Mouse (Mus musculus): ENCODE results near the gene Mroh2a. TPM values are rescaled to one million over a fixed set of nuclear protein-coding genes. Genes with fewer than 3 reads are reported as not detected.

Mroh2a gene
- polyA plus RNA-seq, 1 experiment from 2014 or later: 1.4 TPM

DNA sequence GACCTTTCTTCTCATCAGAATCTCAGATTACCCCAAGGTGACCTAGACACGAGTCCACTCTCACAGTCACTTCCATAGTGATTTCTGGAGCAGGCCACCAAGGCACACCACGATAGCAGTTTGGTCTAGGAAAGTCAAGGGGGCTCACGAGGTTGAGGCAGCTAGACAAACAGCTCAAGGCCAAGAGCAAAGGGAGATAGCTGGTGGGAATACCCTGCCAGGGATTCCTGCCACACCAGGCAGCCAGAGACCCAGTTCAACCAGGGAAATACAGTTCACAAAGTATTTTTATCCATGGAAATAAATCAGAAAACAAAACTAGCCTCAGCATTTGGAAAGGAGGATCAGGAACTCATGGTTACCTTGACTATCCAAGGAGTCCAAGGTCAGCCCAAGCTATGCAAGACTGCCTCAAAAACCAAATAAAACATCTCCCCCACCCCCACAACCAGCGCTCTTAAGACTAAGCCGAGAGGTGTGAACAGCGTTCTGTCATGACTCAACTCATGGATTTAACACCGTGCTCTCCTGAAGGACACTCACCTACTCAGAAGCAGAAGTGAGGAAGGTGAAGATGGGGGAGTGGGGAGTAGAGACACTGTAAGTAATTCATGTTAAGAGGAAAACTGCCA lies 37.6 kb downstream of the Mroh2a start:
- H3K36me3 ChIP-seq (ENCODE audit: control insufficient read depth, insufficient read depth, low read length): peaks cover 93% of the 10 kb centered on the region
- no peaks in the 10 kb centered on the region for H3K27me3 ChIP-seq (ENCODE audit: control insufficient read depth, insufficient read depth, low read length)
- H3K9ac ChIP-seq (ENCODE audit: low read depth, low read length): no peak overlapping the region
- no peak overlapping the region for H3K4me3 ChIP-seq (ENCODE audit: low read length)
- peaks cover 5% of the 10 kb centered on the region; the same call in 1 of the 2 replicates for H3K9me3 ChIP-seq (ENCODE audit: control insufficient read depth, low read length)
- WGBS: 87% methylated on average over 7 of the region's 7 CpGs
- H3K4me1 ChIP-seq (ENCODE audit: control insufficient read depth, insufficient read depth, low read length): no peaks in the 10 kb centered on the region; the same call in 1 of the 2 replicates
- H3K4me2 ChIP-seq (replicated peaks; ENCODE audit: low read depth, low read length): no peak overlapping the region
- H3K27ac ChIP-seq (ENCODE audit: low read depth, low read length): no peak overlapping the region
- ATAC-seq (ENCODE audit: low FRiP score, low TSS enrichment): no peak

DNA sequence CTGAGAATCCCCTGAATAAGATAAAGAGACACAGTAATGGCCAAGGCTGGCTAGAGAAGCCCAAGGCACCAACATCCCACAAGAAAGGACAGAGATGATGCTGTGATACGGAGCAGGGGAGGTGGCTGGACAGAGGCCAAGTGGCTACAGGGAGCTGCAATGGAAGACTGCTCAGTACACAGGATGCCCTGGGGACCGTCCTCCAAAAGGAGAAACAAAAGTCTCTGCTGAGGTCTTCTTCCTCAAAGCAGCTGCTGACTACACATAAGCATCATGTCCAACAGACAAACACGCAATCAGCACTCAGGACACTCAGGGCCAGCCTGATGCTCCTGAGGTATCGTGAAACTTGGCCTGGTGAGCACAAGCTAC lies 38.1 kb downstream of the Mroh2a start:
- Histone ChIP-seq H3K9ac (ENCODE audit: low read depth, low read length) (no peak overlapping the region), H3K4me1 (ENCODE audit: control insufficient read depth, insufficient read depth, low read length) (no peaks in the 10 kb centered on the region), H3K27ac (ENCODE audit: low read depth, low read length) (no peak overlapping the region), H3K36me3 (ENCODE audit: control insufficient read depth, insufficient read depth, low read length) (peaks cover 98% of the 10 kb centered on the region), H3K27me3 (ENCODE audit: control insufficient read depth, insufficient read depth, low read length) (no peaks in the 10 kb centered on the region), H3K4me3 (ENCODE audit: low read length) (no peak overlapping the region), H3K4me2 (replicated peaks; ENCODE audit: low read depth, low read length) (no peak overlapping the region), H3K9me3 (ENCODE audit: control insufficient read depth, low read length) (peaks cover 5% of the 10 kb centered on the region; the same call in 1 of the 2 replicates)
- ATAC-seq (ENCODE audit: low FRiP score, low TSS enrichment): no peak
- WGBS: 82% methylated on average over 4 of the region's 4 CpGs

DNA sequence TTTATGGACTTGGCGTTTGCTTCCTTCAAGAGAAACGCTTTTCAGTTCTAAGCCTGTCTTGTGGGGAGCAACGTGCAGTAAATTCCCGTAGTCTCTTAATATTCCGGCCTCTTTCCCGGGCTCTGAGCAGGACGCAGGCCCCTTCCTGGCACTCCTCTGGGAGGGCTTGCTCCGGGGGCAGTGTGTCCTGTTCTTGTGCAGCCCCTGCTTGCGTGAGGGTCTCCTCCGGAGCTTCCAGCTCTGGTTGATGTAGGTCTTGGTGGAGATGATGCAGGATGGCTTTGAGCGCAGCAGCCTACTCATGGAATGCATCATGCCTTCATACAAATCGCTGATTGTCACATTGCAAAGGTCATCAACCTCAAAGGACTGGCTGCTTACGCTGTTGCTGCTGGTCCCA lies 39.3 kb downstream of the Mroh2a start:
- 87% methylated on average over 13 of the region's 13 CpGs for WGBS
- ATAC-seq (ENCODE audit: low FRiP score, low TSS enrichment): no peak
- H3K36me3 ChIP-seq (ENCODE audit: control insufficient read depth, insufficient read depth, low read length): peaks cover 91% of the 10 kb centered on the region
- no peak overlapping the region for H3K27ac ChIP-seq (ENCODE audit: low read depth, low read length)
- H3K27me3 ChIP-seq (ENCODE audit: control insufficient read depth, insufficient read depth, low read length): no peaks in the 10 kb centered on the region
- peaks cover 5% of the 10 kb centered on the region; the same call in 1 of the 2 replicates for H3K9me3 ChIP-seq (ENCODE audit: control insufficient read depth, low read length)
- H3K4me2 ChIP-seq (replicated peaks; ENCODE audit: low read depth, low read length): no peak overlapping the region
- H3K9ac ChIP-seq (ENCODE audit: low read depth, low read length): no peak overlapping the region
- no peaks in the 10 kb centered on the region for H3K4me1 ChIP-seq (ENCODE audit: control insufficient read depth, insufficient read depth, low read length)
- no peak overlapping the region for H3K4me3 ChIP-seq (ENCODE audit: low read length)

DNA sequence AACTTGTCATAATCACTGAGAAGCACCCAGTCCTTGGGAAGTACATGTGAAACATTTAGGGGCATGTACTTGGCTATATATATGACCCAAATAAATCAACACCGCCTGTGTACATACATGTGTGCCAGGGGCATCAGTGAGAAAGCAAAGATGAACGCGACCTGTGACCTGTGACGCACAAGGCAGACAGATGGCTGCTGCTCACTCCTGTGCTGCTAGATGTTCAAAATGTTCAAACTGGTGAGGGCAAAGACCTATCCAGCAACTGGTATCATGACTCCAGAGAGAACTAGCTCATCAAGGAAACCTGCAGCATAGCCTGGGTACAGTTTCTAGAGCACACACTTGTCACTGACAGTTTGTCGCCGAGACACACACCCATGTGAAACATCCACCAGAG lies 40.7 kb downstream of the Mroh2a start:
- no peak overlapping the region for H3K27ac ChIP-seq (ENCODE audit: low read depth, low read length)
- H3K4me3 ChIP-seq (ENCODE audit: low read length): no peak overlapping the region
- H3K9me3 ChIP-seq (ENCODE audit: control insufficient read depth, low read length): peaks cover 5% of the 10 kb centered on the region; the same call in 1 of the 2 replicates
- peaks cover 90% of the 10 kb centered on the region for H3K36me3 ChIP-seq (ENCODE audit: control insufficient read depth, insufficient read depth, low read length)
- 93% methylated on average over 6 of the region's 6 CpGs for WGBS
- H3K4me1 ChIP-seq (ENCODE audit: control insufficient read depth, insufficient read depth, low read length): no peaks in the 10 kb centered on the region
- ATAC-seq (ENCODE audit: low FRiP score, low TSS enrichment): no peak
- H3K9ac ChIP-seq (ENCODE audit: low read depth, low read length): no peak overlapping the region
- H3K27me3 ChIP-seq (ENCODE audit: control insufficient read depth, insufficient read depth, low read length): no peaks in the 10 kb centered on the region
- no peak overlapping the region for H3K4me2 ChIP-seq (replicated peaks; ENCODE audit: low read depth, low read length)

DNA sequence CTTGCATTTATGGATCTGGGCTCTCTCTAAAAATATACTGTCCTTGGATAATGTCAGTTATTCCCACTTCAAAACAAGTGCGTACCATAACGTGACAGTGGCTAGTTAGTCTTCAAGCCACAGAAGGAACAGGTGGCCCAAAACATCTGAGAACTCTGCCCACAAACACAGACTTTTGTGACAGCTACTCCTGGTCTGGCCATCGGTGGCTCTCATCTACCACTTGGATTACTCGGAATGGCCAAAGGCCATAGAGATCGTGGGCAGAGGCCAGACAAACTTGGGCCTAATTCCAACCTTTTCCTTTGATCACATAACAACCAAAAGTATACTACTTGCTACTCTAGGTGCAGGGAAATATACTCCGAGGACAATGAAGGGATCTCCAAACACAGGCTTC lies 41.3 kb downstream of the Mroh2a start:
- WGBS: 87% methylated on average over 6 of the region's 6 CpGs
- ATAC-seq (ENCODE audit: low FRiP score, low TSS enrichment): no peak
- no peak overlapping the region for H3K4me3 ChIP-seq (ENCODE audit: low read length)
- H3K9me3 ChIP-seq (ENCODE audit: control insufficient read depth, low read length): peaks cover 5% of the 10 kb centered on the region; the same call in 1 of the 2 replicates
- no peak overlapping the region for H3K4me2 ChIP-seq (replicated peaks; ENCODE audit: low read depth, low read length)
- H3K27me3 ChIP-seq (ENCODE audit: control insufficient read depth, insufficient read depth, low read length): no peaks in the 10 kb centered on the region
- no peak overlapping the region for H3K27ac ChIP-seq (ENCODE audit: low read depth, low read length)
- no peaks in the 10 kb centered on the region for H3K4me1 ChIP-seq (ENCODE audit: control insufficient read depth, insufficient read depth, low read length)
- H3K36me3 ChIP-seq (ENCODE audit: control insufficient read depth, insufficient read depth, low read length): peaks cover 90% of the 10 kb centered on the region
- no peak overlapping the region for H3K9ac ChIP-seq (ENCODE audit: low read depth, low read length)

DNA sequence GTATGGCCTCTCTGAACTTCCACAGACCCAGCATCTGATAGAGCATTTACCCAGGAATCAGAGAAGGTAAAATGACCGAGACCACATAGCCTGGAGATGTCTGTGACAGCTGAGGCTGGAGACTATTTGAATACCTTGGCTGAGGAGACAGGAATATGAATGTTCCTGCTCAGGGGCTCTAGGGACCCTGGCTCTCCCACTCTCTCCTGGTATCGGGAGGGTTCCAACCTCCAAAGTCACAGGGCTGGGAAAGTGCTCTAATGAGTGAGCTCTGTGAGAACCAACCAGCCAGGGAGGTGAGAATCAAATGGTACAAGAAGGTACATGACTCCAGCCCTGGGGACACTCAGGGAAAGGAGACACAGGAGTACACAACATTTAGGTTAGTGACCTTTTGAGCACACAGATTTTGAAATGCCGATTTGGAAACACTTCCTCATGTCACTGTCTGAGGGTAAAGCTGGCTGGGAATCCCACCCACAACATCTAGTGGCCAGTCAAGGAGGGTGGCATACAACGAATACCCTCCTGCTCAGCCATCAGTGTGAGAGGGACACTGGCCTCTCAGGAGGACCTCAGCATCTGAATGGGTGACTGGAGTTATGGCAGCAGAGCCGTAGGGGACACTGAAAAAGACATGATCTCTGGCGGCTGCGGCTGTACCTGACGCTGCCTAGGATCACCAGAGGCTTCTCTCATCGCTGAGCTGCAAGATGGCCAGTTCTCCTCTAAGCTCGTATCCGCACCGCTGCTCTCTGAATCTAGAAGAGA lies 42.9 kb downstream of the Mroh2a start:
- no peak for ATAC-seq (ENCODE audit: low FRiP score, low TSS enrichment)
- Histone ChIP-seq H3K4me1 (ENCODE audit: control insufficient read depth, insufficient read depth, low read length) (no peaks in the 10 kb centered on the region), H3K9me3 (ENCODE audit: control insufficient read depth, low read length) (peaks cover 5% of the 10 kb centered on the region; the same call in 1 of the 2 replicates), H3K36me3 (ENCODE audit: control insufficient read depth, insufficient read depth, low read length) (peaks cover 90% of the 10 kb centered on the region), H3K27me3 (ENCODE audit: control insufficient read depth, insufficient read depth, low read length) (no peaks in the 10 kb centered on the region), H3K27ac (ENCODE audit: low read depth, low read length) (no peak overlapping the region), H3K9ac (ENCODE audit: low read depth, low read length) (no peak overlapping the region), H3K4me3 (ENCODE audit: low read length) (no peak overlapping the region), H3K4me2 (replicated peaks; ENCODE audit: low read depth, low read length) (no peak overlapping the region)
- 89% methylated on average over 12 of the region's 12 CpGs for WGBS

DNA sequence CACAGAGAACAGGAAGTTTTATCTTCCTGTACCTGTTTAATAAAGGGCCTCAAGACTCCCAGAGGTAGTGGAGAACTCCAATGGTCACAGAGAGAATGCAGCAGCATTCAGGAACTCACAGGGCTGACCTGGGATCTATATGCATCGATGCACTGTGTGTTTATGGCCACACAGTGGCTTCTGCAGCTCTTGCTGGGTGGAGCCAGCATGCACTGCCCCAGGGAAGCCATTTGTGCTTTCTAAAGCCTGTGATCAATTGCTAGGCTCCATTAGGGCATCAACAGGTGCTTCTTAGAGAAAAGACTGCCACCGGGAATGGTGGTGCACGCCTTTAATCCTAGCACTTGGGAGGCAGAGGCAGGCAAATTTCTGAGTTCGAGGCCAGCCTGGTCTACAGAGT lies 46.1 kb downstream of the Mroh2a start:
- 0 out of 2 replicates have a peak, but pooled peaks cover 2% of the 10 kb centered on the region for H3K9me3 ChIP-seq (ENCODE audit: control insufficient read depth, low read length)
- H3K36me3 ChIP-seq (ENCODE audit: control insufficient read depth, insufficient read depth, low read length): peaks cover 72% of the 10 kb centered on the region
- H3K4me3 ChIP-seq (ENCODE audit: low read length): no peak overlapping the region
- 66% methylated on average over 4 of the region's 4 CpGs for WGBS
- no peak for ATAC-seq (ENCODE audit: low FRiP score, low TSS enrichment)
- no peak overlapping the region for H3K27ac ChIP-seq (ENCODE audit: low read depth, low read length)
- no peaks in the 10 kb centered on the region for H3K27me3 ChIP-seq (ENCODE audit: control insufficient read depth, insufficient read depth, low read length)
- H3K9ac ChIP-seq (ENCODE audit: low read depth, low read length): no peak overlapping the region
- no peak overlapping the region for H3K4me2 ChIP-seq (replicated peaks; ENCODE audit: low read depth, low read length)
- H3K4me1 ChIP-seq (ENCODE audit: control insufficient read depth, insufficient read depth, low read length): peaks cover 16% of the 10 kb centered on the region

DNA sequence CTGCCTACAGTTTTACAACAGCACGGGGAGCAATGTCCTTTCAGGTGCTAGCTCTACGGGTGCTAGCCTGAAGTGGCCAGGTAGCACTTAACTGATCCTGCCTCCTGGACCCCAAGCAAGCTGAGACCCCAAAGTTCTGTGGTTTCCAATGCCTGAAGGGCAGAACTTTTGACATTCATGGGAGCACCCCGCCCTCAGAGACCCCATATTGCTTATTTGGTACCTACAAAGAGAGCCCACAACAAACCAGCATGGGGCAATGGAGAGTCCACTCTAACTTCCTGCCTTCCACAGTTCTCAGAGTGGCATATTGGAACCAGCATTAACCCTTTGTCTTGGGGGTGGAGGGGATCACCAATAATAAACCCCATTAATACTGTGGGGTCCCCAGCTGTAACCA lies 46.5 kb downstream of the Mroh2a start:
- Histone ChIP-seq H3K4me1 (ENCODE audit: control insufficient read depth, insufficient read depth, low read length) (peaks cover 18% of the 10 kb centered on the region), H3K27ac (ENCODE audit: low read depth, low read length) (no peak overlapping the region), H3K4me2 (replicated peaks; ENCODE audit: low read depth, low read length) (no peak overlapping the region), H3K9ac (ENCODE audit: low read depth, low read length) (no peak overlapping the region), H3K9me3 (ENCODE audit: control insufficient read depth, low read length) (0 out of 2 replicates have a peak, but pooled peaks cover 2% of the 10 kb centered on the region), H3K27me3 (ENCODE audit: control insufficient read depth, insufficient read depth, low read length) (no peaks in the 10 kb centered on the region), H3K4me3 (ENCODE audit: low read length) (no peak overlapping the region), H3K36me3 (ENCODE audit: control insufficient read depth, insufficient read depth, low read length) (peaks cover 67% of the 10 kb centered on the region)
- WGBS: 96% methylated on average over 3 of the region's 3 CpGs
- ATAC-seq (ENCODE audit: low FRiP score, low TSS enrichment): no peak

DNA sequence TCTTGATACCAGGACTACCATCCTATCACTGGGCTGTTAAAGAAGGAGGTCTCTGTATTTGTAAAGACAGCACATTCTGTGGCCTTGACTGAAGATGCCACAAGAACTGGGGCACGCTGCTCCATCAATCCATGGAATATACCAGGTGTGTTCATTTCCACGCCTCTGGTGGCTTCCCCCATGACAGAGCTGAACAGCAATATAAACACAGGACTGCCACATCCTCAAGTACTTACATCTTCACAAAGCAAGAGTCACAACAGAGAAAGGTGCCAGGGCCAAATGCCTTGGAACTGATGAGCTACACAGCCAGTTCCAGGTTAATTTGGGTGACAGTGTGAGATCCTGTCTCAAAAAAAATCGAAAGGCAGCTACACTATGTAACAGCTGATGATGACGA lies 47.0 kb downstream of the Mroh2a start:
- H3K4me3 ChIP-seq (ENCODE audit: low read length): no peak overlapping the region
- ATAC-seq (ENCODE audit: low FRiP score, low TSS enrichment): no peak
- no peak overlapping the region for H3K9ac ChIP-seq (ENCODE audit: low read depth, low read length)
- H3K27me3 ChIP-seq (ENCODE audit: control insufficient read depth, insufficient read depth, low read length): no peaks in the 10 kb centered on the region
- H3K27ac ChIP-seq (ENCODE audit: low read depth, low read length): no peak overlapping the region
- 85% methylated on average over 4 of the region's 4 CpGs for WGBS
- peaks cover 62% of the 10 kb centered on the region for H3K36me3 ChIP-seq (ENCODE audit: control insufficient read depth, insufficient read depth, low read length)
- H3K4me2 ChIP-seq (replicated peaks; ENCODE audit: low read depth, low read length): no peak overlapping the region
- peaks cover 18% of the 10 kb centered on the region for H3K4me1 ChIP-seq (ENCODE audit: control insufficient read depth, insufficient read depth, low read length)
- 0 out of 2 replicates have a peak, but pooled peaks cover under 1% of the 10 kb centered on the region for H3K9me3 ChIP-seq (ENCODE audit: control insufficient read depth, low read length)
